Mouse (Mus musculus) forebrain, embryonic 13.5 days (tissue): ENCODE results near the gene Gm20878. TPM values are rescaled to one million over a fixed set of nuclear protein-coding genes. Genes with fewer than 3 reads are reported as not detected.
"Not testable (repeated sequence)": the region's sequence is repeated elsewhere in the genome, so short reads cannot be mapped to it uniquely, and the experiment has no call there.

Experiments used
- ATAC-seq: fragments of 200-750 bp; cut with Nextera tagmentation; 2 replicates; pipeline ENCODE4 v1.8.0; 2017
- H3K27ac ChIP-seq: fragments of 300-500 bp; sonication (generic); 2 replicates; pipeline ENCODE4 v1.5.1; 2015; ENCODE audit warnings: inconsistent platforms, mild to moderate bottlenecking, moderate library complexity
- H3K27me3 ChIP-seq: fragments of 300-500 bp; sonication (generic); 2 replicates; pipeline ENCODE4 v1.6.1; 2015; ENCODE audit warnings: mild to moderate bottlenecking, inconsistent platforms
- H3K36me3 ChIP-seq: fragments of 300-500 bp; sonication (generic); 2 replicates; pipeline ENCODE4 v1.6.1; 2015; ENCODE audit warnings: mild to moderate bottlenecking, inconsistent platforms; ENCODE audit not compliant: poor library complexity, severe bottlenecking
- H3K4me1 ChIP-seq: fragments of 300-500 bp; sonication (generic); 2 replicates; pipeline ENCODE4 v1.6.1; 2015; ENCODE audit warnings: inconsistent platforms
- H3K4me2 ChIP-seq: fragments of 300-500 bp; sonication (generic); 2 replicates; pipeline ENCODE4 v1.6.1; 2015; ENCODE audit warnings: inconsistent platforms, mild to moderate bottlenecking, moderate library complexity
- H3K4me3 ChIP-seq: fragments of 300-500 bp; sonication (generic); 2 replicates; pipeline ENCODE4 v1.5.1; 2015; ENCODE audit warnings: mild to moderate bottlenecking, inconsistent platforms
- H3K9ac ChIP-seq: fragments of 300-500 bp; sonication (generic); 2 replicates; pipeline ENCODE4 v1.6.1; 2015; ENCODE audit warnings: mild to moderate bottlenecking, inconsistent platforms
- H3K9me3 ChIP-seq: fragments of 300-500 bp; sonication (generic); replicated peaks from 2 replicates; pipeline ENCODE4 v1.6.1; 2016; ENCODE audit warnings: inconsistent platforms
- WGBS: fragments of 180-500 bp; shearing (Covaris S2); methylation state at CpG from one replicate; pipeline ENCODE4 v1.1.7; 2015; 5-methylcytosine and 5-hydroxymethylcytosine counted together
- polyA plus RNA-seq: library from polyadenylated mRNA; unstranded; fragments of >200 nt; fragmentation: Nextera tagmentation; extraction: Ambion mirVana; gene quantifications from 2 replicates; pipeline ENCODE4 v1.2.1, GENCODE M21; 2015

The Gm20878 gene
- 5.4 and 6.6 TPM in 2 replicates for polyA plus RNA-seq

DNA sequence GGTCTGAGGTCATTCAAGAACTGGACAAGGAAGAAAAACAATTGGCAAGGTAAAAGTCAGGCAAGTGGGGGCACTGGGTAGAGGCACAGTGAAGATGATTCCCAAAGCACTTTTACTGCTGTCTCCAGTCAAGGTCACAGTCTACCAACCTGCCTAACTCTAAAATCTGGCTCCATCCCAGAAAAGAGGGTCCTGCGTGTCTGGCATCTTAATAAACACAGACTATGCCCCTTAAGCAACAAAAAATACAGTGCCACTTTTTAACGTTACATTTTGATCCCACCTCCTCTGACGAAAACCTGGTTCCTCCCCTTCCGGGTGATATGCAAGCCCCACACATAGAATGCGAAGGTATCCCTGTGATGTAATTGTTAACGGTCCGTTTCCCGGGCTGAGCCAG is at the start of gene Gm20878:
Gene Gm20878, plus strand, starts transcription at position 301 of the 400 bp plus-strand sequence.
- not testable (repeated sequence) for H3K4me1 ChIP-seq, H3K9ac ChIP-seq, H3K27ac ChIP-seq, H3K27me3 ChIP-seq, ATAC-seq, H3K9me3 ChIP-seq, H3K4me2 ChIP-seq, H3K4me3 ChIP-seq, H3K36me3 ChIP-seq
- no CpG with 5 or more reads among the region's 8 CpGs for WGBS

DNA sequence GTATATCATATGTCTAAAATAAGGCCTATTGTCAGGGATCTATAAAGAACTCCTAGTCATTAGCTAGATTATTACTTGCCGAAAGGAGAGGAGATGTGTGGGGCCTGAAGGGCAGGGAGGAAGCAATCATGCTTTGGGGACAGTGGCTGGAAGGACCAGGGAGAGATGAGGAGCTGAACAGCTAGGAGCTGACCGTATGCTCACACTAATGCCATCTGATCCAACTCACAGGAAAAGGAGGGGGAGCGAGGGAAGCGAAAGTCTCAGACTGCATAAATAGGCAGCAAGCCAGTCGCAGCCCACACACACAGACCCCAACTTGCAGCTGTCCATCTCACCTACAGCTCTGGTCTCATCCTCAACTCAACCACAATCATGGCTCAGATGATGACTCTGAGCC is 38.1 kb upstream of the Gm20878 start, which contains the start of gene Gm21541:
Gene Gm21541, plus strand, starts transcription at position 301 of the 400 bp plus-strand sequence.
- not testable (repeated sequence) for H3K4me1 ChIP-seq, H3K27me3 ChIP-seq, H3K9me3 ChIP-seq, H3K36me3 ChIP-seq, H3K4me2 ChIP-seq, H3K27ac ChIP-seq, H3K9ac ChIP-seq, H3K4me3 ChIP-seq, ATAC-seq
- WGBS = no CpG with 5 or more reads among the region's 5 CpGs

DNA sequence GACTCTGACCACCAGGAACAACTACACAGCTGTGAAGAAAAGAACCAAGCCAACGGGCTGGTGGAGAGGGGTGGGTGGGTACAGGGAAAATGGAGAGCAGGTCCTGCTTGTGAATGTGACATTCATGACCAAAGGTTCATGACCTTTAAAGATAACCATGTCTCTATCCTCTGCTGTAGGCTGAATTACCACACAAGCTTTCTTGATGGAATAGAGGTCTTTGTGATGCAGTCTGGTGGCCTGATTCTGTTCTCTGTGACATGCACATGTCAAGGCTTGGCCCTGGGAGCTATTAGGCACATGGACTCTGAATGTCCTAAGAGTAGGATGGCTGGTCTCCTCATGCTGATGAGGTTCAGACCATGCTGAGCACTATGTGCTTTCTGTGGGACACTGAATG is 24.4 kb downstream of the Gm20878 start, which contains the start of gene Fam205a4:
Gene Fam205a4, plus strand, starts transcription at position 301 of the 400 bp plus-strand sequence.
- H3K9me3 ChIP-seq, H3K27me3 ChIP-seq, H3K4me1 ChIP-seq, H3K4me3 ChIP-seq, H3K4me2 ChIP-seq, H3K9ac ChIP-seq, ATAC-seq, H3K36me3 ChIP-seq, H3K27ac ChIP-seq: not testable (repeated sequence)
- WGBS = no CpG with 5 or more reads among the region's 1 CpGs

Other genes starting within 250 kb of the Gm20878 start
- 21.1 and 21.8 TPM in 2 replicates for gene Cntfr, start 244.5 kb upstream of the Gm20878 start, polyA plus RNA-seq
- gene Il11ra1, start 241.6 kb upstream of the Gm20878 start, polyA plus RNA-seq = 28.1 and 30.7 TPM in 2 replicates
- gene Rpp25l, start 228.0 kb upstream of the Gm20878 start, polyA plus RNA-seq = 80.7 and 83.8 TPM in 2 replicates
- 259 and 262 TPM in 2 replicates for gene Dctn3, start 218.4 kb upstream of the Gm20878 start, polyA plus RNA-seq
- gene Arid3c, start 210.4 kb upstream of the Gm20878 start, polyA plus RNA-seq = 0.26 TPM in 2 replicates
- gene Galt, start 186.3 kb upstream of the Gm20878 start, polyA plus RNA-seq = 16.2 and 17.5 TPM in 2 replicates
- gene Sigmar1, start 185.4 kb upstream of the Gm20878 start, polyA plus RNA-seq = 47.5 and 55.4 TPM in 2 replicates
- gene Ccl27a, start 167.3 kb upstream of the Gm20878 start, polyA plus RNA-seq = 159 and 175 TPM in 2 replicates
- gene Gm21541, start 38.0 kb upstream of the Gm20878 start, polyA plus RNA-seq = not detected in 2 replicates
- gene Fam205a4, start 24.5 kb downstream of the Gm20878 start, polyA plus RNA-seq = 0.23 TPM in 1 of 2 replicates, not detected in the other
- 0.13 and 0.34 TPM in 2 replicates for gene Gm21093, start 93.2 kb downstream of the Gm20878 start, polyA plus RNA-seq
- not detected in 2 replicates for gene Gm3893, start 149.6 kb downstream of the Gm20878 start, polyA plus RNA-seq
- 0.49 TPM in 1 of 2 replicates, not detected in the other for gene Gm13304, start 173.2 kb downstream of the Gm20878 start, polyA plus RNA-seq
- gene Gm13306, start 211.9 kb downstream of the Gm20878 start, polyA plus RNA-seq = not detected in 2 replicates
- gene Gm13305, start 227.0 kb downstream of the Gm20878 start, polyA plus RNA-seq = 0.50 TPM in 1 of 2 replicates, not detected in the other